Mouse (Mus musculus) kidney, adult 18-20 months (tissue): ENCODE measurements around the gene Wfdc9.

ENCODE experiments used
- DNase-seq: peaks from one replicate; pipeline ENCODE4 v3.0.0; 2021

Wfdc9 gene

GRCm38 (mm10) chr2:164615386-164615785 lies 41.0 kb downstream of the Wfdc9 start:
- DNase-seq = no peak

DNA sequence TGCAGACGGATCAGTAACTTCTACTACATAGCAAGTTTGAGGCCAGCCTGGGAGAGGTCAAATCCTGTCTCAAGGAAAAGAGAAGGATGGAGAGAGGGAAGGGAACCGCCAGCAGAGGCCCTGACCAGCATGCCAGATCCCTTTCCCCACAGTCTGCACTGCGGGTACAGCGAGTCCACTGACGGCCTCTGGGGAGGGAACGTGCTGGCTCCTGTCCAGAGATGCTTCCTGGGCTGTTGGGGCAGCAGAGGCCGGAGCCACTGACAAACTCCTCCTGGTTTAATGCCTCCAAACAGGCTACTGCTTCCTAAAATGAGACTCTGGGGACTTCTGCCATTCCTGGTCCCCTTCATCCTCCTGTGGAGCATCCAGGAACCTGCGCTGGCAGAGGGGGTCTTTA lies 42.9 kb downstream of the Wfdc9 start, which contains the start of the genes Wfdc6b and Wfdc8:
Gene Wfdc6b (plus strand): TSS at position 52 of the 400 bp plus-strand sequence.
Gene Wfdc8 (minus strand): TSS at position 156 of the 400 bp plus-strand sequence.
- DNase-seq = peak; percentile 35

DNA sequence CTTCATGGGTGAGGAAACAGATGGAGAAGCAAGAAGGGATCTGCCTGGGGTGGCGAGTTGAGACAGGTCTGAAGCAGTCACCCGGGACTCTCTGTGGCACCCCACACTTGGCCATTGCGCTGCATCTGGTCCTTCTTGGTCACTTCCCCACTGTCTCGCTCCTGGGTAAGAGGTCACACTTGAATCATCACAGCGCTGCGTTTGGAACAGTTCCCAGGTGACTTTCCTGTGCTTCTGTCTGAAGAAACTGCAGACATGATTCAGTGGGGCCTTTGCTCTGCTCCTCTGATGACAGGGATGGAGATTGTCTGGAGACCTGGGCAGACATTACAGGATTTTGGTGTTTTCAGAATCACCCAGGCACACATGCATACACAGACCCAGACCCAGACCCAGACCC lies 47.6 kb downstream of the Wfdc9 start:
- no peak for DNase-seq

DNA sequence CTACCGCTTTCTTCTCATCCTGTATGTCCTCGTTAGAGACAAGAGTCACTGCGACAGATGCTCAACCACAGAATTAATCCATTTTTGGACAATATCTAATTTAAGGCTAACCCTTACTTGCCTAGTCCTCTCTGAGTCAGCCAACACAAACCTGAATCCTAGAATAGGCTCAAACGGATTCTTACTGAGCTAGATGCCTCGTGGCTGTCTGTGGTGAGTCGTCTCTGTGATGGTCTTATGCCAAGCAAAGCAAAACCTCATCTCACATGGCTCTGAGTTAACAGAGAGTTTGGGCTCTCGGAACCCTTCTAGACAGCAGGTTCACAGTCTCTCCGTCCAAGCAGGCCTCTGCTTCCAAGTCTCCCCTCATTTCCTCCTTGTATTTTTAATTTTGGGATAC lies 52.0 kb downstream of the Wfdc9 start:
- no peak for DNase-seq

- DNase-seq = no peak
Observed at GRCm38 (mm10) chr2:164603482-164603881, 52.9 kb downstream of the Wfdc9 start.

DNA sequence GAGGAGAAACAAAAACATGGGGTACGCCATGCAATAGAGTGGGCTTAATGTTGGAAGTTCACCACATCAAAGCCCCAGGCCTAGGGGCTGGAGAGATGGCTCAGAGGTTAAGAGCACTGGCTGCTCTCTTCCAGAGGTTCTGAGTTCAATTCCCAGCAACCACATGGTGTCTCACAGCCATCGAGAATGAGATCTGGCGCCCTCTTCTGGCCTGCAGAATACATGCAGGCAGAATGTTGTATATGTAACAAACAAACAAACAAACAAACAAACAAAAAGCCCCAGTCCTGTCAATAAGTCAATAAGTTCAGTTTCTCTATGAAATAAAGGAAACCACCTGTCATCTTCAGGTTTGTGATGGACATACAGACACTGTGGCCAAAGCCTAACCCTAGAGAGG lies 56.2 kb downstream of the Wfdc9 start:
- no peak for DNase-seq
